Mouse (Mus musculus): ENCODE data around the gene Adh4. TPM values are rescaled to one million over a fixed set of nuclear protein-coding genes. Genes with fewer than 3 reads are reported as not detected.

The Adh4 gene
- polyA plus RNA-seq, 1 experiment from 2014 or later = not detected

DNA sequence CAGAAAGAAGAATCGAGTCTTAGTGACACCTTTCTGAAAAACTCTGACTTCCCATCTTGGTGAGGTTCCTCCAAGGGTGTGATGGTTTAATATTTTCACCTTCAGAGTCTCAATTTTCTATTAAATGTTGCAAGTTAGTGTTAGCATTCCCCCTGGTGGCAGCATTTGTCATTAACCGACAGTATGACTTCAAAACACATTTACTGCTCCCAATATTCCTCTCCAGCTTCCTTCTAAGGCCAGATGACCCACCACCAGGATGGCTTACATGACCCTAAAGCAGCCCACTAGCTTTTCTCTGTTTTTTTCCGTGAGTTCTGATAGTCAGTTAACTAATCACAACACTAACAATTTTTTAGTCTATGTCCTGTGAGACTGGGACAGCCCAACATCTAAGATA is 9.9 kb upstream of the Adh4 start:
- Histone ChIP-seq H3K9me3 (replicated peaks; ENCODE audit: control insufficient read depth, low read length, poor library complexity, severe bottlenecking) (no peaks in the 10 kb centered on the region), H3K4me1 (ENCODE audit: control insufficient read depth, insufficient read depth, low read length) (no peaks in the 10 kb centered on the region), H3K9ac (ENCODE audit: low read depth, low read length) (no peak overlapping the region), H3K27me3 (ENCODE audit: control insufficient read depth, insufficient read depth, low read depth, low read length) (no peaks in the 10 kb centered on the region), H3K36me3 (ENCODE audit: control insufficient read depth, insufficient read depth, low read length) (no peaks in the 10 kb centered on the region), H3K27ac (ENCODE audit: low read length) (no peak overlapping the region), H3K4me3 (ENCODE audit: low read depth, low read length) (no peak overlapping the region), H3K4me2 (ENCODE audit: low read length) (no peak overlapping the region)
- no peak for ATAC-seq
- 44% methylated on average over 3 of the region's 3 CpGs for WGBS

DNA sequence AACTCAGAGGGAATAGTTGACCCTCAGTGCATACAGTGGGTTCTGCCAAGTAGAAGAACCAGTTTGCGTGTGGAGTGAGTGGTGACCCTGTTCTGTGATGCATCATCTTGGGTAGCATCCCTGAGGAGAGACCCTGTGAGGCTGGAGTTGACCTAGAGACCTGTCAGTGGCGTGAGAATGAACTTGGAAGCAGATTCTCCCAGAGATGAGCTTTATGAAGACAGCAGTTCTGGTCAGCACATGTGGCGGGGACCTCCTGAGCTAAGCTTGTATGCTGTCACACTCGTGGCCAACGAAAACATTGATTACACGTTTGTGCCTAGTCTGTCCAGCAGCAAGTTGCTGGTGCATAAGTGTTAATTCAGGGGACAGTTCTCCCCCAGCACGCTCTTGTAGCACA is 9.4 kb upstream of the Adh4 start:
- no peak overlapping the region for H3K9ac ChIP-seq (ENCODE audit: low read depth, low read length)
- WGBS = 88% methylated on average over 7 of the region's 7 CpGs
- H3K4me1 ChIP-seq (ENCODE audit: control insufficient read depth, insufficient read depth, low read length) = no peaks in the 10 kb centered on the region
- no peaks in the 10 kb centered on the region for H3K9me3 ChIP-seq (replicated peaks; ENCODE audit: control insufficient read depth, low read length, poor library complexity, severe bottlenecking)
- no peaks in the 10 kb centered on the region for H3K36me3 ChIP-seq (ENCODE audit: control insufficient read depth, insufficient read depth, low read length)
- H3K4me2 ChIP-seq (ENCODE audit: low read length) = no peak overlapping the region
- no peak overlapping the region for H3K27ac ChIP-seq (ENCODE audit: low read length)
- ATAC-seq = no peak
- H3K27me3 ChIP-seq (ENCODE audit: control insufficient read depth, insufficient read depth, low read depth, low read length) = no peaks in the 10 kb centered on the region
- no peak overlapping the region for H3K4me3 ChIP-seq (ENCODE audit: low read depth, low read length)

DNA sequence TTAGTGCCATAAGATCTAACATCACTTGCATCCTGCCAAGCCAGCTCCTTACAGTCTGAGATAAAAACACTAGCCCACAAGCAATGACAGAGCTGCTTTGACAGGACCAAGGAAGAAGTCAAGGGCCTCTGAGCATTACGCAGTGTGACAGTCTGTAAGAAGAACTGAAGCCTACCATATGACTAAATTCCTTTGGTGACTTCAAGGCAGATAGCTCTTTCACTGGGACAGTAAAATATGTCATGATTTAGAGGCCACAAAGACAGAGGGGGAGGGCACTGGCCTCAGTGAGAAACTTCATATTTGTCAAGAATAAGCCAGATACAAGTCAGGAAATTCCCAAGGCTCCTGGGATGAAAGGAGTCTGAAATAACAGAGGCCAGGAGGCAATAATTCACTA is 7.3 kb upstream of the Adh4 start:
- H3K27ac ChIP-seq (ENCODE audit: low read length) = no peak overlapping the region
- no peaks in the 10 kb centered on the region for H3K27me3 ChIP-seq (ENCODE audit: control insufficient read depth, insufficient read depth, low read depth, low read length)
- 88% methylated on average over 1 of the region's 1 CpGs for WGBS
- no peaks in the 10 kb centered on the region for H3K4me1 ChIP-seq (ENCODE audit: control insufficient read depth, insufficient read depth, low read length)
- no peaks in the 10 kb centered on the region for H3K36me3 ChIP-seq (ENCODE audit: control insufficient read depth, insufficient read depth, low read length)
- no peak for ATAC-seq
- H3K9ac ChIP-seq (ENCODE audit: low read depth, low read length) = no peak overlapping the region
- no peak overlapping the region for H3K4me3 ChIP-seq (ENCODE audit: low read depth, low read length)
- no peak overlapping the region for H3K4me2 ChIP-seq (ENCODE audit: low read length)
- H3K9me3 ChIP-seq (replicated peaks; ENCODE audit: control insufficient read depth, low read length, poor library complexity, severe bottlenecking) = no peaks in the 10 kb centered on the region

DNA sequence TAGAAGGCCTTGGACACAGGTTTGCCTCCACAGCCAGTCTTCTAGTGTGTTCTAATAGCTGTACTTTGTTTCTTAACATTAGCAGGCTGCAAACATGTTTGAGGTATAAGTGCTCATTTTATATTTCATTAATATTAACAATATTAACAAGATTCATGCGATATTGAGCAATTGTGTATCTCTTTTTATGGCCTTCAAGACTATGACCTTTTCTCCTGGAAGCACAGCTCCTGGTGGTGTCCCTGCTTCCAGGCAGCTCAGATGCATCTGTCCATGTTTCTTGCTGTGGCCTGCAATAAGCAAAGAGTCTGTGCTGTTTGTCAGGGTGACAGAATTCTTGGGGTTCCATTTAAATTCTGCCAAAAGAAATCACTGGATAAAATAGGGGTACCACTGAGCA is 5.7 kb upstream of the Adh4 start:
- Histone ChIP-seq H3K27ac (ENCODE audit: low read length) (no peak overlapping the region), H3K4me2 (ENCODE audit: low read length) (no peak overlapping the region), H3K9ac (ENCODE audit: low read depth, low read length) (no peak overlapping the region), H3K4me1 (ENCODE audit: control insufficient read depth, insufficient read depth, low read length) (no peaks in the 10 kb centered on the region), H3K9me3 (replicated peaks; ENCODE audit: control insufficient read depth, low read length, poor library complexity, severe bottlenecking) (no peaks in the 10 kb centered on the region), H3K27me3 (ENCODE audit: control insufficient read depth, insufficient read depth, low read depth, low read length) (no peaks in the 10 kb centered on the region), H3K4me3 (ENCODE audit: low read depth, low read length) (no peak overlapping the region), H3K36me3 (ENCODE audit: control insufficient read depth, insufficient read depth, low read length) (no peaks in the 10 kb centered on the region)
- no peak for ATAC-seq
- 90% methylated on average over 1 of the region's 1 CpGs for WGBS

DNA sequence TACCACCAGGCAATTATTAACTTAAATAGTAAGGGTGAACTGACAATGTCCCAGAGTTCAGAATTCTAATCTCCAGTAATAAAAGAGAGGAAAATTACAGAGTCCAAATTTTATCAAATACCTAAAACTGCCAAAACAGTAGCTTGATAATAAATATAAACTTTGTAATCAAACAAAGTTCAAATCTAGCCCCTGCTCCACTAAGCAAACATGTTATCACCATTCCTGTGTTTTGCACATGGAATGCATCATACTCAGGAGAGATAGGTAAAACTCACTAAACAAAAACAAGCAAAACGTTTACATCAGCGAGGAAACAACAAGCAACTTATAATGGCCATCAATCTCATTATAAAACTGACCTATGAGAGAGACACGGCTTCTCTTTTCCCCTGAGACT is 5.1 kb upstream of the Adh4 start:
- no peaks in the 10 kb centered on the region for H3K36me3 ChIP-seq (ENCODE audit: control insufficient read depth, insufficient read depth, low read length)

DNA sequence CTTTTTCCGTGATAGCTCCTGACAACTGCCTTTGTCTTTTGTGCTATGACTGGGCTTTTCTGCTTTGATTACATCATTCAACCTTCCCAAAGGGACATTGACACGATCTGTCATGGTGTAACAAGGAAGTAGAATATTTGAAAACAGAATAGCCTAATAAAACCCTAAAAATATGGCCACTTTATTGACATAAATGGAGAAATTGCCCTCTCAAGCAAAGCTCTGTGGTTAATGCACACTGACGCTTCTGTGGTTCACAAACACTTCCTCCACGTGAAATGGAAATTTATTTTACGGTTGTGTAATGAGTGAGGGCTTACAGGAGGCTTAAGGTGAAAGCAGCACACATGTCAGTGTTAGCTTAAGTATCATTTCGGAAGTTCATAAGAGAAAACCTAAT is 4.1 kb downstream of the Adh4 start:
- no peak overlapping the region for H3K9ac ChIP-seq (ENCODE audit: low read depth, low read length)
- no peaks in the 10 kb centered on the region for H3K4me1 ChIP-seq (ENCODE audit: control insufficient read depth, insufficient read depth, low read length)
- 77% methylated on average over 6 of the region's 6 CpGs for WGBS
- no peak overlapping the region for H3K27ac ChIP-seq (ENCODE audit: low read length)
- H3K36me3 ChIP-seq (ENCODE audit: control insufficient read depth, insufficient read depth, low read length) = no peaks in the 10 kb centered on the region
- H3K9me3 ChIP-seq (replicated peaks; ENCODE audit: control insufficient read depth, low read length, poor library complexity, severe bottlenecking) = no peaks in the 10 kb centered on the region
- no peak overlapping the region for H3K4me3 ChIP-seq (ENCODE audit: low read depth, low read length)
- ATAC-seq = no peak
- H3K27me3 ChIP-seq (ENCODE audit: control insufficient read depth, insufficient read depth, low read depth, low read length) = no peaks in the 10 kb centered on the region
- no peak overlapping the region for H3K4me2 ChIP-seq (ENCODE audit: low read length)

More for the DNA sequence above, 5.1 kb upstream of the Adh4 start:
- H3K4me1 ChIP-seq (ENCODE audit: control insufficient read depth, insufficient read depth, low read length) = no peaks in the 10 kb centered on the region
- H3K27ac ChIP-seq (ENCODE audit: low read length) = no peak overlapping the region
- H3K9me3 ChIP-seq (replicated peaks; ENCODE audit: control insufficient read depth, low read length, poor library complexity, severe bottlenecking) = no peaks in the 10 kb centered on the region
- no peak overlapping the region for H3K4me3 ChIP-seq (ENCODE audit: low read depth, low read length)
- H3K27me3 ChIP-seq (ENCODE audit: control insufficient read depth, insufficient read depth, low read depth, low read length) = no peaks in the 10 kb centered on the region
- H3K4me2 ChIP-seq (ENCODE audit: low read length) = no peak overlapping the region
- 73% methylated on average over 3 of the region's 3 CpGs for WGBS
- H3K9ac ChIP-seq (ENCODE audit: low read depth, low read length) = no peak overlapping the region
- ATAC-seq = no peak

DNA sequence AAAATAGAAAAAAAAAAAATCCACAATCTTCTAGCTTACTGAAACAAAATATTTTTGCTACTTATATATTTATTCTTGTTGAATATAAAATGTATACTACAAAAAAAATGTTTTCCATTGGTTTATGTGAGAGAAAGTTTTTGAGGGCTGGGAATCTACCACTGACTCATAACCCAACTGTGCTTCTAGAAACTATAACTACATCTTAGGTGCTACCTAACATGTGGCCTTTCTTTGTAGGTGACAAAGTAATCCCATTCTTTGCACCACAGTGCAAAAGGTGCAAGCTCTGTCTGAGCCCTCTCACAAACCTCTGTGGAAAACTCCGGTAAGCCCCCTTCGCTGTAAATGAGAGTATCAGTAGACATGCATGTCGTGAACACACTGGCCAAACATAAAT is 5.1 kb downstream of the Adh4 start:
- Histone ChIP-seq H3K4me3 (ENCODE audit: low read depth, low read length) (no peak overlapping the region), H3K9ac (ENCODE audit: low read depth, low read length) (no peak overlapping the region), H3K27ac (ENCODE audit: low read length) (no peak overlapping the region), H3K4me2 (ENCODE audit: low read length) (no peak overlapping the region), H3K9me3 (replicated peaks; ENCODE audit: control insufficient read depth, low read length, poor library complexity, severe bottlenecking) (no peaks in the 10 kb centered on the region), H3K36me3 (ENCODE audit: control insufficient read depth, insufficient read depth, low read length) (no peaks in the 10 kb centered on the region), H3K27me3 (ENCODE audit: control insufficient read depth, insufficient read depth, low read depth, low read length) (no peaks in the 10 kb centered on the region), H3K4me1 (ENCODE audit: control insufficient read depth, insufficient read depth, low read length) (no peaks in the 10 kb centered on the region)
- 92% methylated on average over 3 of the region's 3 CpGs for WGBS
- no peak for ATAC-seq

DNA sequence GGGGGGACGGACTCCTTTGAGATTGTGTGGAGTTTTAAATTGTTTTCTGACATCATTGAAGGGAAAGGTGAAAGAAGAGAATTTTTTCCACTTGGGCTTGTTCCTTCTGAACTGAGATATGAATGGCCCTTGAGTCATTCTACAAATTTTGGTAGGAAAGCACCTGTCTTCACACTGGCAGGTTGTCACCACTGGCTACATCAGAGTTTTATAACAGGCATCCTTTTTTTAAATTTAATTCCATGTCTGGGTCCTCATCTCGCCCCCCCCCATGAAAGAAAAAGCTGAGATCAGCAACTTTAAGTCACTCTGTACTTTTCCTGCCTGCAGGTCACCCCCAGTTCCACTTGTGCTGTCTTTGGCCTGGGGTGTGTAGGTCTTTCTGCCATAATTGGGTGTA is 8.4 kb downstream of the Adh4 start:
- WGBS = 76% methylated on average over 2 of the region's 2 CpGs
- no peak overlapping the region for H3K4me3 ChIP-seq (ENCODE audit: low read depth, low read length)
- no peaks in the 10 kb centered on the region for H3K9me3 ChIP-seq (replicated peaks; ENCODE audit: control insufficient read depth, low read length, poor library complexity, severe bottlenecking)
- H3K36me3 ChIP-seq (ENCODE audit: control insufficient read depth, insufficient read depth, low read length) = no peaks in the 10 kb centered on the region
- no peak for ATAC-seq
- no peak overlapping the region for H3K9ac ChIP-seq (ENCODE audit: low read depth, low read length)
- H3K27ac ChIP-seq (ENCODE audit: low read length) = no peak overlapping the region
- H3K4me2 ChIP-seq (ENCODE audit: low read length) = no peak overlapping the region
- H3K4me1 ChIP-seq (ENCODE audit: control insufficient read depth, insufficient read depth, low read length) = no peaks in the 10 kb centered on the region
- no peaks in the 10 kb centered on the region for H3K27me3 ChIP-seq (ENCODE audit: control insufficient read depth, insufficient read depth, low read depth, low read length)

DNA sequence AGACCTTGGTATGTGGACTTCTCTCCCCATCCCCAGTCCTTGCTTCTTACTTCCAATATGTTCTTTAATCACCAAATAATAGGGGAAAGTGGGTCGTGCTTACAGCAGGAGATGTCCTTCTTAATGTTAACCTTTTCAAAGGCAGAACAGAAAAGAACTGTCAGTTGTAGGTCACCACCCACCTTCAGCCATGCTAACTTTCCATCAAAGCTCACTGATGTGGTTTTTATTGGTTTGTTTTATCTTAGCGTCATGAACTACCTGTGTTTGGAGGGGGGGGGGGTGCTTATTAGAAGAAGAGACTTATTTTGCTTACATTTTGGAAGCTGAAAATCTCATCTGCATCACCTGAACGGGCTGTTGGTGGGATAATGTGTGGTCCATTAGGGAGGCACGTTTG is 9.0 kb downstream of the Adh4 start:
- Histone ChIP-seq H3K4me2 (ENCODE audit: low read length) (no peak overlapping the region), H3K9me3 (replicated peaks; ENCODE audit: control insufficient read depth, low read length, poor library complexity, severe bottlenecking) (no peaks in the 10 kb centered on the region), H3K27me3 (ENCODE audit: control insufficient read depth, insufficient read depth, low read depth, low read length) (no peaks in the 10 kb centered on the region), H3K4me1 (ENCODE audit: control insufficient read depth, insufficient read depth, low read length) (no peaks in the 10 kb centered on the region), H3K4me3 (ENCODE audit: low read depth, low read length) (no peak overlapping the region), H3K27ac (ENCODE audit: low read length) (no peak overlapping the region), H3K9ac (ENCODE audit: low read depth, low read length) (no peak overlapping the region), H3K36me3 (ENCODE audit: control insufficient read depth, insufficient read depth, low read length) (no peaks in the 10 kb centered on the region)
- no peak for ATAC-seq
- WGBS = 73% methylated on average over 4 of the region's 4 CpGs

Data from midbrain, embryonic 16.5 days (tissue).